Mouse (Mus musculus): ENCODE data around the gene Nudt15.

Nudt15 gene

DNA sequence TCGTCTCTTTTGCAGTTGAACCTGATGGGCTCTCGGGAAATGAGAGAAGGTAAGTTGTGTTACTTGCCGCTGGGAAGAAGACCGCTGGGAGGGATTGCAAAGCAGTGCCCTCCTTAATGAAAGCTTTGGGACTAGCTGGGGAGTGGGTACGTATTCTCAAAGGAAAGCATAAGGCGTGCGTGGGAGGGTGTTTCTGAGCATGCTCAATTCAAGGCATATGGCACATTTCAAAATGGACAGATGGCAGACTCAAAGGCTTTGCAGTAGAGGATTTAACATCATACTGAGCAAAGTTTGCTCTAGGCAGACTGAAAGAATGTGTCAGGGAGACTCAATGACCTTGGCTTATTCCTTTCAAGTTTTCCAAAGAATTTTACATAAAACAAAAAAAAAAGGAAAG lies 78.5 kb downstream of the Nudt15 start:
- no peak for DNase-seq

Data from lung, postnatal 36 days (tissue).